Mouse (Mus musculus) ZHBTc4 (cell line): ENCODE data around the gene 6030468B19Rik.

ENCODE experiments used
- DNase-seq: peaks from one replicate; pipeline ENCODE4 v3.0.0-alpha.2; 2011; ENCODE audit warnings: low read depth, low spot score

6030468B19Rik gene

GRCm38 (mm10) chr11:117797511-117798159 is at the start of gene 6030468B19Rik:
6030468B19Rik (plus strand) TSS chr11:117797660.
- DNase-seq, result no peak

- no peak for DNase-seq
Measured at GRCm38 (mm10) chr11:117748628-117749027, 48.8 kb upstream of the 6030468B19Rik start.

- peak; percentile 37 for DNase-seq
Measured at GRCm38 (mm10) chr11:117749414-117749813, 48.0 kb upstream of the 6030468B19Rik start.

GRCm38 (mm10) chr11:117751544-117751943 is 45.9 kb upstream of the 6030468B19Rik start:
- DNase-seq, result no peak

GRCm38 (mm10) chr11:117755891-117756290 is 41.6 kb upstream of the 6030468B19Rik start:
- DNase-seq, result no peak

- no peak for DNase-seq
Measured at GRCm38 (mm10) chr11:117759267-117759666, 38.2 kb upstream of the 6030468B19Rik start.

GRCm38 (mm10) chr11:117760374-117761119 is 36.9 kb upstream of the 6030468B19Rik start:
- DNase-seq, result peak; percentile 35

- no peak for DNase-seq
Measured at GRCm38 (mm10) chr11:117761801-117762200, 35.7 kb upstream of the 6030468B19Rik start.

- peak; percentile 49 for DNase-seq
Measured at GRCm38 (mm10) chr11:117762246-117762645, 35.2 kb upstream of the 6030468B19Rik start.

- DNase-seq, result no peak
Measured at GRCm38 (mm10) chr11:117764319-117764718, 33.1 kb upstream of the 6030468B19Rik start.

- no peak for DNase-seq
Measured at GRCm38 (mm10) chr11:117765361-117765760, 32.1 kb upstream of the 6030468B19Rik start.

- no peak for DNase-seq
Measured at GRCm38 (mm10) chr11:117766275-117766674, 31.2 kb upstream of the 6030468B19Rik start.

GRCm38 (mm10) chr11:117768725-117769682 is 28.5 kb upstream of the 6030468B19Rik start:
- DNase-seq, result no peak

GRCm38 (mm10) chr11:117769683-117770047 is 27.8 kb upstream of the 6030468B19Rik start:
- DNase-seq, result no peak

GRCm38 (mm10) chr11:117770407-117770806 is 27.1 kb upstream of the 6030468B19Rik start:
- no peak for DNase-seq

- no peak for DNase-seq
Measured at GRCm38 (mm10) chr11:117772352-117772751, 25.1 kb upstream of the 6030468B19Rik start.

- no peak for DNase-seq
Measured at GRCm38 (mm10) chr11:117774925-117775324, 22.5 kb upstream of the 6030468B19Rik start.

GRCm38 (mm10) chr11:117775540-117775939 is 21.9 kb upstream of the 6030468B19Rik start:
- no peak for DNase-seq

GRCm38 (mm10) chr11:117776085-117776792 is 21.2 kb upstream of the 6030468B19Rik start:
- no peak for DNase-seq

- no peak for DNase-seq
Measured at GRCm38 (mm10) chr11:117777111-117777510, 20.3 kb upstream of the 6030468B19Rik start.

GRCm38 (mm10) chr11:117778031-117778430 is 19.4 kb upstream of the 6030468B19Rik start:
- no peak for DNase-seq
